Mouse (Mus musculus) embryo, embryonic 10.5 days (tissue): Measurements from ENCODE around the gene Rnf43.

Experiments used
- DNase-seq: peaks from one replicate; pipeline ENCODE4 v3.0.0-alpha.2; 2015; ENCODE audit warnings: low spot score

Rnf43 gene

GRCm38 (mm10) chr11:87678545-87678944, 16.0 kb downstream of the Rnf43 start:
- DNase-seq: no peak

- no peak for DNase-seq
Observed at GRCm38 (mm10) chr11:87678976-87679375, 16.5 kb downstream of the Rnf43 start.

- no peak for DNase-seq
Observed at GRCm38 (mm10) chr11:87680786-87681185, 18.3 kb downstream of the Rnf43 start.

GRCm38 (mm10) chr11:87682096-87682495, 19.6 kb downstream of the Rnf43 start:
- no peak for DNase-seq

- DNase-seq: no peak
Observed at GRCm38 (mm10) chr11:87682838-87683571, 20.5 kb downstream of the Rnf43 start.

- no peak for DNase-seq
Observed at GRCm38 (mm10) chr11:87686407-87686806, 23.9 kb downstream of the Rnf43 start.

GRCm38 (mm10) chr11:87687246-87688225, 25.0 kb downstream of the Rnf43 start:
- no peak for DNase-seq

GRCm38 (mm10) chr11:87688478-87689203, 26.1 kb downstream of the Rnf43 start:
- no peak for DNase-seq

- DNase-seq: peak; percentile 18
Observed at GRCm38 (mm10) chr11:87689402-87689808, 26.9 kb downstream of the Rnf43 start.

- no peak for DNase-seq
Observed at GRCm38 (mm10) chr11:87690054-87690740, 27.7 kb downstream of the Rnf43 start.

GRCm38 (mm10) chr11:87697131-87697682, 34.7 kb downstream of the Rnf43 start:
- DNase-seq: no peak

- no peak for DNase-seq
Observed at GRCm38 (mm10) chr11:87698126-87698525, 35.6 kb downstream of the Rnf43 start.

GRCm38 (mm10) chr11:87701108-87701507, 38.6 kb downstream of the Rnf43 start:
- DNase-seq: no peak

GRCm38 (mm10) chr11:87701877-87702620, 39.5 kb downstream of the Rnf43 start:
- no peak for DNase-seq

- DNase-seq: no peak
Observed at GRCm38 (mm10) chr11:87703654-87704053, 41.1 kb downstream of the Rnf43 start.

GRCm38 (mm10) chr11:87704289-87704688, 41.8 kb downstream of the Rnf43 start:
- DNase-seq: no peak

GRCm38 (mm10) chr11:87707570-87707969, 45.0 kb downstream of the Rnf43 start:
- DNase-seq: peak; percentile 40

GRCm38 (mm10) chr11:87708979-87709378, 46.5 kb downstream of the Rnf43 start:
- no peak for DNase-seq

- peak; percentile 77 for DNase-seq
Observed at GRCm38 (mm10) chr11:87709513-87710261, 47.2 kb downstream of the Rnf43 start.

- DNase-seq: no peak
Observed at GRCm38 (mm10) chr11:87710262-87710615, 47.7 kb downstream of the Rnf43 start.
